Mouse (Mus musculus): ENCODE results near the gene BC107364.

DNA sequence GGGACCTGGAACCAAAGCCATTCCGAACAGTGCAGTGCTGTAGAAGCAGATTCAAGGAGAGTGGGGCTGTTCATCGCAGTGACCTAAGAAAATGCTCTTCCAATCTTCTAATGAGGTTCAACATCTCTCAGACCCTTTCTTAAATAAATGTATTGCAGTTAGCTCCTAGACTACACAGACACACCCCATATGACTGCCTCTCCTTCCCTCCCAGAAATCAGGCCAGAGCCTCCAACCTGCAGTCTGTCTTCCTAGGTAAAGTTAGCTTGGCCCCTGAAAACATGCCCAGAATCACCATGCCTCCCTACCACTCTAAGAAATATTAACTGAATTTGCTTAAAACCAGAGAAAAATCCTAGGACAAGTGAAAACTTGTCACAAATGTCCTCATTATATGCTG, 33.3 kb upstream of the BC107364 start:
- TF ChIP-seq CTCF (IDR thresholded peaks at IDR 0.05; ENCODE audit: borderline replicate concordance, control insufficient read depth, extremely low read depth, insufficient read depth, low read length, poor library complexity), result no peak
- TF ChIP-seq POLR2A (IDR thresholded peaks at IDR 0.05; ENCODE audit: control insufficient read depth, extremely low read depth, insufficient read depth, low read length, poor library complexity), result no peak

All from thymus, adult 2 months (tissue).